Mouse (Mus musculus) G1E (cell line): Measurements from ENCODE around the gene Zfp770.

ENCODE experiments used
- CTCF ChIP-seq: IDR thresholded peaks from 2 replicates; pipeline ENCODE4 v1.5.1; 2012; ENCODE audit warnings: low read depth, low read length, inconsistent platforms, mixed read lengths
- GATA1 ChIP-seq: IDR thresholded peaks from 2 replicates; pipeline ENCODE4 v1.6.1; 2012; ENCODE audit warnings: borderline replicate concordance, low read length, inconsistent platforms, mixed read lengths
- GATA2 ChIP-seq: IDR thresholded peaks from 2 replicates; pipeline ENCODE4 v1.6.1; 2012; ENCODE audit warnings: low read depth, low read length, inconsistent platforms, borderline replicate concordance
- POLR2AphosphoS5 ChIP-seq: IDR thresholded peaks from 2 replicates; pipeline ENCODE4 v1.6.1; 2012; ENCODE audit warnings: low read depth, low read length, inconsistent platforms; ENCODE audit not compliant: insufficient replicate concordance
- TAL1 ChIP-seq: conservative IDR thresholded peaks from 2 replicates; pipeline ENCODE4 v1.6.1; 2012; ENCODE audit warnings: low read depth, low read length, inconsistent platforms, mixed read lengths

GRCm38 (mm10) chr2:114196421-114196820, 4.8 kb downstream of the Zfp770 start:
- TF ChIP-seq CTCF (no peak), POLR2AphosphoS5 (no peak), TAL1 (no peak), GATA1 (no peak), GATA2 (no peak)
